Mouse (Mus musculus) liver, postnatal 0 days (tissue): ENCODE data around the gene Zfp426. TPM values are rescaled to one million over a fixed set of nuclear protein-coding genes. Genes with fewer than 3 reads are reported as not detected.
A peak's percentile ranks its signal among the peaks of the same experiment; 100 is the strongest.

ENCODE experiments used
- ATAC-seq: fragments of 200-750 bp; cut with Nextera tagmentation; 2 replicates; pipeline ENCODE4 v1.8.0; 2017; ENCODE audit warnings: mild to moderate bottlenecking, moderate library complexity
- DNase-seq: peaks from one replicate; pipeline ENCODE4 v3.0.0-alpha.2; 2016
- H3K27ac ChIP-seq: fragments of 300-500 bp; sonication (generic); 2 replicates; pipeline ENCODE4 v1.5.1; 2014; ENCODE audit warnings: antibody characterized with exemption, moderate library complexity, mild to moderate bottlenecking, low read depth
- H3K27me3 ChIP-seq: fragments of 300-500 bp; sonication (generic); 2 replicates; pipeline ENCODE4 v1.6.1; 2014; ENCODE audit warnings: low read length, control low read depth, mixed read lengths; ENCODE audit not compliant: insufficient read depth
- H3K36me3 ChIP-seq: fragments of 300-500 bp; sonication (generic); replicated peaks from 2 replicates; pipeline ENCODE4 v1.6.1; 2014; ENCODE audit warnings: mild to moderate bottlenecking, control low read depth, low read length, moderate library complexity, mixed read lengths; ENCODE audit not compliant: insufficient read depth
- H3K4me1 ChIP-seq: fragments of 300-500 bp; sonication (generic); 2 replicates; pipeline ENCODE4 v1.6.1; 2014; ENCODE audit warnings: antibody characterized with exemption, mild to moderate bottlenecking, control low read depth; ENCODE audit not compliant: insufficient read depth
- H3K4me2 ChIP-seq: fragments of 300-500 bp; sonication (generic); 2 replicates; pipeline ENCODE4 v1.6.1; 2014; ENCODE audit warnings: low read depth, mild to moderate bottlenecking, low read length, moderate library complexity, mixed read lengths
- H3K4me3 ChIP-seq: fragments of 300-500 bp; sonication (generic); 2 replicates; pipeline ENCODE4 v1.5.1; 2014; ENCODE audit warnings: low read depth, low read length
- H3K9ac ChIP-seq: fragments of 300-500 bp; sonication (generic); replicated peaks from 2 replicates; pipeline ENCODE4 v1.6.1; 2014; ENCODE audit warnings: mild to moderate bottlenecking, moderate library complexity
- H3K9me3 ChIP-seq: fragments of 300-500 bp; sonication (generic); 2 replicates; pipeline ENCODE4 v1.6.1; 2016; ENCODE audit warnings: mild to moderate bottlenecking, control low read depth, low read length, mixed read lengths
- CTCF ChIP-seq: sonication (generic); IDR thresholded peaks from 2 replicates; pipeline ENCODE4 v1.5.1; 2016; ENCODE audit warnings: antibody characterized with exemption, low read depth
- EP300 ChIP-seq: IDR thresholded peaks from 2 replicates; pipeline ENCODE4 v1.6.1; 2016; ENCODE audit warnings: antibody characterized with exemption, low read depth, mild to moderate bottlenecking
- whole genome bisulfite sequencing: fragments of 180-500 bp; shearing (Covaris S2); extraction: QIAGEN DNeasy Blood & Tissue Kit; methylation state at CpG from one replicate; pipeline ENCODE4 v1.1.7; 2014; ENCODE audit not compliant: insufficient replicate concordance; 5-methylcytosine and 5-hydroxymethylcytosine counted together
- polyA plus RNA-seq: library from polyadenylated mRNA; unstranded; fragments of >200 nt; fragmentation: Nextera tagmentation; extraction: Ambion mirVana; gene quantifications from 2 replicates; pipeline ENCODE4 v1.2.1, GENCODE M21; 2015

The Zfp426 gene
- polyA plus RNA-seq: 4.5 and 4.8 TPM in 2 replicates

DNA sequence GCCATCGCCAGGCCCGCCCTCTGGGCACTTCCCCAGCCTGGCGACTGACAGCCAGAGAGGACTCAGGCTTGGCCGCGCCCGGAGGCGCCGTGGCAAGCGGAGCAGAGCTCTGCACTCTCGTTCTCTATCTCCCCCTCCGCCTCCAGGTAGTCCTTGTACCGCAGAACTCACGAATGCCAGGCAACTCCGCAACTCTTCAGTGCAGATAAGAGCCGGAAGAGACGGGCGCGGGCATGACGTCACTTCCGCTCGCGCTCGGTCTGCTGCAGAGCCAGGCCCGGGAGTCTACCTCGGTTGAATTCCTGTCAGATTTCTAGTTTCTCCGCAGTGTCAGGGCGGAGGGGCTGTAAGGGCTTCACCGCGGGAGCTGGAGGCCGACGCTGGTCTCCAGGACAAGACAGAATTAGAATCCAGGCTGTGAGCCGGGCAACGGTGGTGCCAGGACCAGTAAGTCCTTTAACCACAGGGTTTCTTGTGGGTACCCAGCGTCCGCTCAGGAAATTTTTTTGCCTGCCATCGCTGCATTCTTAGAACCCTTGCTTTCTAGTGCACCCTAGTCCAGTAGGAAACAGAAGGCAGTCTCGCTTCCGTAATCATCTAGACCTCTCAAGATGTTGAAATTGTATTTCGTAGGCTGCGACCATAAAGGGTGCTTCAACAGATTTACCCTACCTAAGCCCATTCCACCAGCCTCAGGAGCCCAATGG is at the start of gene Zfp426:
Gene Zfp426, minus strand, starts transcription at position 220 of the 707 bp plus-strand sequence.
- no peaks in the 10 kb centered on the region for H3K27me3 ChIP-seq
- peaks cover 12% of the 10 kb centered on the region; the same call in 1 of the 2 replicates for H3K36me3 ChIP-seq
- H3K9me3 ChIP-seq: no peaks in the 10 kb centered on the region
- peaks cover 20% of the 10 kb centered on the region for H3K4me1 ChIP-seq
- H3K27ac ChIP-seq: peak within 1 kb of the TSS; percentile 98
- under 1% methylated on average over 40 of the region's 40 CpGs for WGBS
- ATAC-seq (peak; percentile 95), DNase-seq (peak; percentile 93)
- H3K4me3 ChIP-seq: peak within 1 kb of the TSS; percentile 80
- peak within 1 kb of the TSS; percentile 82 for H3K9ac ChIP-seq
- peak within 1 kb of the TSS; percentile 90 for H3K4me2 ChIP-seq
- TF ChIP-seq EP300: no peak; the same call in 1 of the 2 replicates
- TF ChIP-seq CTCF: no peak

DNA sequence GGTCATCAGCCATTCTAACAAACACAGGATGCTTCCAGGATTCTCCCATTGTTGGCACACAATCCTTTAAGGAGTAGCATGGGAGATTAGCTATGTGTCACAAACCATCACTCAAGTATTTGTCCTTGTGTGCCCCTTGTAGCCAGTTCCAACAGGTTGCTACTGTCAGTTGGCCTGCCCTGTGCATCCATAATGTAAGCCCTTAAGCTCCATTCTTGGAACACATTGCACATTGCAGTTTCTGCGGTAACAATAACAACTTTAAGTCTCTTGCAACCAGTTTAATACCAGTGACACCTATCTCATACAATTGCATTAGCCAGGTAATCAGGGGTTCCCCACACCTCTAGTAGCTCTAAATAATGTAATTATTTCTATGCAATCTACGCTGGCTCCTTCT is 44.1 kb upstream of the Zfp426 start:
- Histone ChIP-seq H3K27ac (no peak overlapping the region), H3K27me3 (no peaks in the 10 kb centered on the region), H3K9me3 (no peaks in the 10 kb centered on the region), H3K9ac (no peak overlapping the region), H3K4me2 (no peak overlapping the region), H3K4me3 (no peak overlapping the region), H3K36me3 (no peaks in the 10 kb centered on the region), H3K4me1 (no peaks in the 10 kb centered on the region)
- ATAC-seq: no peak
- no peak for DNase-seq
- TF ChIP-seq CTCF (no peak), EP300 (no peak)
- 80% methylated on average over 2 of the region's 2 CpGs for WGBS

GRCm38 (mm10) chr9:20534326-20534926 is 41.9 kb upstream of the Zfp426 start:
- Histone ChIP-seq H3K9ac (no peak overlapping the region), H3K4me1 (no peaks in the 10 kb centered on the region), H3K36me3 (no peaks in the 10 kb centered on the region), H3K9me3 (no peaks in the 10 kb centered on the region), H3K27me3 (no peaks in the 10 kb centered on the region), H3K4me2 (no peak overlapping the region), H3K4me3 (no peak overlapping the region), H3K27ac (no peak overlapping the region)
- TF ChIP-seq EP300: no peak
- no peak for TF ChIP-seq CTCF
- 76% methylated on average over 8 of the region's 8 CpGs for WGBS
- ATAC-seq: no peak
- no peak for DNase-seq

GRCm38 (mm10) chr9:20521306-20521957 is 28.9 kb upstream of the Zfp426 start, which contains the start of gene Zfp266:
TSS of gene Zfp266 (minus strand) at chr9:20521417.
- peaks cover 25% of the 10 kb centered on the region for H3K4me1 ChIP-seq
- under 1% methylated on average over 46 of the region's 46 CpGs for WGBS
- H3K27me3 ChIP-seq: no peaks in the 10 kb centered on the region
- H3K9me3 ChIP-seq: no peaks in the 10 kb centered on the region
- peak within 1 kb of the TSS; percentile 81 for H3K9ac ChIP-seq
- peak within 1 kb of the TSS; percentile 93 for H3K27ac ChIP-seq
- ATAC-seq (peak; percentile 92), DNase-seq (peak; percentile 92)
- peak within 1 kb of the TSS; percentile 67 for H3K4me3 ChIP-seq
- TF ChIP-seq EP300 (no peak), CTCF (no peak)
- H3K4me2 ChIP-seq: peak within 1 kb of the TSS; percentile 84
- H3K36me3 ChIP-seq: no peaks in the 10 kb centered on the region

GRCm38 (mm10) chr9:20520531-20521210 is 28.1 kb upstream of the Zfp426 start:
- Histone ChIP-seq H3K4me1 (peaks cover 25% of the 10 kb centered on the region), H3K9me3 (no peaks in the 10 kb centered on the region), H3K4me2 (peak overlapping the region; percentile 84), H3K4me3 (peak overlapping the region; percentile 67), H3K27ac (peak overlapping the region; percentile 93), H3K27me3 (no peaks in the 10 kb centered on the region), H3K9ac (peak overlapping the region; percentile 81), H3K36me3 (0 out of 2 replicates have a peak, but pooled peaks cover 4% of the 10 kb centered on the region)
- ATAC-seq: no peak
- no peak for DNase-seq
- WGBS: 1% methylated on average over 17 of the region's 17 CpGs
- TF ChIP-seq CTCF (no peak), EP300 (no peak)
